Mouse (Mus musculus) adrenal gland, adult 2 months (tissue): Measurements from ENCODE around the gene 9430038I01Rik. TPM values are rescaled to one million over a fixed set of nuclear protein-coding genes. Genes with fewer than 3 reads are reported as not detected.

ENCODE experiments used
- DNase-seq: peaks from one replicate; pipeline ENCODE4 v3.0.0; 2021
- polyA plus RNA-seq: library from polyadenylated mRNA; depleted of rRNA; stranded (reverse); fragments of >200 nt; gene quantifications from 2 replicates; pipeline ENCODE4 v1.2.3, GENCODE M21; 2012; rRNA removed
- total RNA-seq, 2 experiments: library from RNA; stranded (reverse); gene quantifications; 2 replicates each; pipeline ENCODE4 v1.2.3; 2021

The 9430038I01Rik gene
- total and polyA plus RNA-seq, 3 experiments = 6.1 to 9.7 (median 9.3) TPM

GRCm38 (mm10) chr7:137366736-137367135, 43.8 kb downstream of the 9430038I01Rik start:
- DNase-seq = no peak

DNA sequence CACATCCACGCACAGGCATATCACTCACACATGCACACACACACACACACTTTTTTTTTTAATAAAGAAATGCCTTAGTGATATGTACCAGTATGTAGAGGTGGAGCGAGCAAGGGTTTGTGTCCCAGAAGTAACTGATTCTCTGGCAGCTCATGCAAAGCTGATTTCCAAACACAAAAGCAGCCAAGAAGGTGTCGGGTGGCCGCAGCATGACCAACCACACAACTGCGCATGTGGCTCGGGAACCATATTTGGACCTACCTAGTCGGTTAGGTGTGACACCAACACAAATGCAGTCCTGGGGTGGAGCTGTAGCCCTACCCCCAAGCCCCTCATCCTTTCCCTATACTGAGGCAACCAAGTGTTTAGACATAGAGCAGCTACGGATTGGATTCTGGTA, 45.5 kb downstream of the 9430038I01Rik start:
- no peak for DNase-seq

- no peak for DNase-seq
These were observed 46.0 kb downstream of the 9430038I01Rik start for GRCm38 (mm10) chr7:137364571-137364970.

DNA sequence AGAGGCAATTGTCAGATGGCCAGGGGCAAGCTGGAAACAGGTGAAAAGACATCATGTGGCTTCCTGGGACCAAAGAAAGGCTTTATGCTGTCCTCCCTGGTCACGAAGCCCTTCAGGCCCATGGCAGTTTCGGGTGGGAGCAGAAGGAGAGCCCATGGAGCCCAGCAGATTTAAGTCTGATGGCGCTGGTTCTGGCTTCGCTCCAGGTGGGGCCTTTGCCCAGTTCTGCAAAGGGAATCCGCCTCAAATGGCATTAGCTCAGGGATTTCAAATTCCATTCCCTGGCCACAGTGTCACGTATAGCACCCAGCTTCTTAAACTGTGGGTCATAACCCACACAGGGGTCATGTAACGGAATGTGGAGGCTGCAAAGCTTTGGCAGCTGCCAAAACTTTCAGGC, 63.7 kb downstream of the 9430038I01Rik start:
- no peak for DNase-seq

DNA sequence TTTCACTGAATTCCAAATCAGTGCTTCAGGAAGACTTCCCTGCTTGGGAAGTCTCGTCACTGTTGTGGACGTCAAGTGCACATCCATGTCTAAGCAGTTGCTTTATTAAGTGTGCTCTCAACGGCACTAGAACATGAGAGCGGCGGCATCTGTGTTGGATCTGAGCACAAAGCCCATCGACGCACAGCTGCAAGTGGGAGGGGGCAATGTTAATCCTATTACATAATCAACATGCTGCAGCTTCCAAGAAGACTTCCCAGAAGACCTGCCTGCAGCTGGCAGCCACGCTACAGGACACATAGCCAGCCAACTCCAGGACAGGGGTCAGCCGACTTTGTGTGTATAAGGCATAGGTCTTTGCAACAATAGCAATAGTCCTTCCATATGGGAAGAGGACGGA, 64.5 kb downstream of the 9430038I01Rik start:
- peak; percentile 13 for DNase-seq

DNA sequence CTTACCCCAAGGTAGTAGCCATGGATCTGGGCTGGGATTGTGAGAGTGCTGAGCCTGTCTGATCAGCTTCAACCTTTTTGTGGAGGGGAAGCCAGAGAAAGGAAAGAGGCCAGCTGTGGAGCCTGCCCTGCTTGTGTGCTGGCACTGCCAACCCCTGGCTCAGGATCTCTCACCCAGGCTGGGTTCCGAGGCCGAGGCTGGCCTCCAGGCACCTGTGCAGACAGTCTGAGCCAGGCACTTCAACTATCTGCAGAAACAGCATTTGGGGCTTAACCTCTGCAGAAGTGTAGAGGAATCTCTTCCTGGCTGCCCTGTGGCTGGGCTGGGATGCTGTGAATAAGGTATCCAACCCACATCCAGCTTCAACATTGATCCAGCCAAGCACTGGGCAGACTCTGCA, 76.6 kb downstream of the 9430038I01Rik start:
- no peak for DNase-seq

Other genes starting within 250 kb of the 9430038I01Rik start
- 1 to 10 TPM; 4.5 to 8.7 TPM for gene Ebf3, start 96.3 kb downstream of the 9430038I01Rik start, total RNA-seq
- 3.7 and 5.0 TPM in 2 replicates for gene Ebf3, start 96.3 kb downstream of the 9430038I01Rik start, polyA plus RNA-seq
- gene Glrx3, start 26.9 kb upstream of the 9430038I01Rik start, total RNA-seq = 100 to 1,000 TPM; 114 to 144 TPM
- gene Glrx3, start 26.9 kb upstream of the 9430038I01Rik start, polyA plus RNA-seq = 10.5 and 12.2 TPM in 2 replicates